Mouse (Mus musculus): ENCODE data around the gene Vgf.

- peak; percentile 66 for TF ChIP-seq CTCF (IDR thresholded peaks at IDR 0.05; ENCODE audit: low read depth)
- no peak for TF ChIP-seq EP300 (IDR thresholded peaks at IDR 0.05; ENCODE audit: low read depth)
These were observed 16.2 kb upstream of the Vgf start for GRCm38 (mm10) chr5:137009988-137010387.
